In genomic region chr14:54059776-54060175, GRCm38 (mm10) we compare ENCODE assay signal across 8 mouse cellular contexts.
A peak's percentile ranks its signal among the peaks of the same experiment; 100 is the strongest.
DNase-seq lines count a peak whose midpoint lies in the region; ATAC-seq and TF ChIP-seq lines count a peak whose summit lies in the region.

No protein-coding gene starts in this region.

- H3K9me3 ChIP-seq in CH12.LX (replicated peaks; ENCODE audit: low read length), result no peaks in the 10 kb centered on the region
- H3K9me3 ChIP-seq in embryonic facial prominence, embryonic 14.5 days (ENCODE audit: control insufficient read depth, low read length), result no peaks in the 10 kb centered on the region
- no peaks in the 10 kb centered on the region for H3K9me3 ChIP-seq in lung, embryonic 16.5 days (ENCODE audit: control insufficient read depth, low read length)

- no peak overlapping the region for H3K4me3 ChIP-seq in CH12.LX (replicated peaks in 1 of 3; ENCODE audit: low read depth in 2 of 3, low read length in 2 of 3, poor library complexity in 1 of 3)
- no peak overlapping the region for H3K4me3 ChIP-seq in embryonic facial prominence, embryonic 14.5 days (ENCODE audit: low read depth, low read length)
- no peak overlapping the region for H3K4me3 ChIP-seq in lung, embryonic 16.5 days (ENCODE audit: low read length)

- ATAC-seq in embryonic facial prominence, embryonic 14.5 days (ENCODE audit: low read depth), result peak; percentile 87
- ATAC-seq in lung, embryonic 16.5 days (ENCODE audit: low read depth), result peak; percentile 77

- H3K27me3 ChIP-seq in CH12.LX (replicated peaks), result no peaks in the 10 kb centered on the region
- H3K27me3 ChIP-seq in embryonic facial prominence, embryonic 14.5 days (replicated peaks; ENCODE audit: control insufficient read depth, insufficient read depth, low read length), result 0 out of 2 replicates have a peak, but pooled peaks cover 7% of the 10 kb centered on the region
- no peaks in the 10 kb centered on the region for H3K27me3 ChIP-seq in lung, embryonic 16.5 days (ENCODE audit: control insufficient read depth, insufficient read depth, low read depth, low read length)

- peak; percentile 96 for TF ChIP-seq RAD21 in CH12.LX (IDR thresholded peaks at IDR 0.05; ENCODE audit: low read depth, low read length)

- dilution Hi-C loops in CH12.LX (cut with MboI; ENCODE audit: extremely low pct_ligation_motif_present, extremely low pct_unique_long_range_greater_than_20kb, low sequenced_read_pairs), result no loop called here

- H3K36me3 ChIP-seq in CH12.LX (replicated peaks in 1 of 2; ENCODE audit: control insufficient read depth in 1 of 2, insufficient read depth in 1 of 2, low read length in 1 of 2), result no peaks in the 10 kb centered on the region
- no peaks in the 10 kb centered on the region for H3K36me3 ChIP-seq in embryonic facial prominence, embryonic 14.5 days (ENCODE audit: control insufficient read depth, insufficient read depth, low read length)
- H3K36me3 ChIP-seq in lung, embryonic 16.5 days (ENCODE audit: control insufficient read depth, insufficient read depth, low read length), result no peaks in the 10 kb centered on the region

- TF ChIP-seq EP300 in CH12.LX (IDR thresholded peaks at IDR 0.05; ENCODE audit: low read length), result no peak

- DNase-seq in CH12.LX (ENCODE audit: extremely low read depth), result peak; percentile 93
- DNase-seq in adrenal gland, postnatal 25 days, result peak; percentile 42
- DNase-seq in embryonic facial prominence, embryonic 14.5 days (ENCODE audit: low spot score), result peak; percentile 93
- peak; percentile 59 to 83 for DNase-seq in heart, postnatal 14 days
- peak; percentile 74 to 81 for DNase-seq in kidney, postnatal 4 days
- DNase-seq in ovary, postnatal 10 days (ENCODE audit: low spot score), result peak; percentile 38
- DNase-seq in thymus, postnatal 0 days (ENCODE audit: low spot score), result peak; percentile 80

- no peak overlapping the region for H3K9ac ChIP-seq in CH12.LX (ENCODE audit: insufficient read depth, low read depth)
- H3K9ac ChIP-seq in embryonic facial prominence, embryonic 14.5 days (ENCODE audit: low read depth, low read length), result no peak overlapping the region
- no peak overlapping the region for H3K9ac ChIP-seq in lung, embryonic 16.5 days (ENCODE audit: low read length)

- H3K27ac ChIP-seq in CH12.LX (ENCODE audit: insufficient read depth, low read depth), result no peak overlapping the region
- H3K27ac ChIP-seq in embryonic facial prominence, embryonic 14.5 days (replicated peaks; ENCODE audit: low read depth, low read length), result no peak overlapping the region
- H3K27ac ChIP-seq in lung, embryonic 16.5 days (ENCODE audit: low read length), result no peak overlapping the region

- no peaks in the 10 kb centered on the region for H3K79me2 ChIP-seq in CH12.LX (replicated peaks; ENCODE audit: control insufficient read depth, extremely low read depth, insufficient read depth, poor library complexity, severe bottlenecking)

- no peak for TF ChIP-seq POLR2A in CH12.LX (IDR thresholded peaks at IDR 0.05; ENCODE audit: low read depth, low read length)

- peaks cover 0 to 13% of the 10 kb centered on the region in 2 experiments; a peak in 2 of 4 replicates for H3K4me1 ChIP-seq in CH12.LX (ENCODE audit: control insufficient read depth in 1 of 2, insufficient read depth in 2 of 2)
- 0 out of 2 replicates have a peak, but pooled peaks cover 1% of the 10 kb centered on the region for H3K4me1 ChIP-seq in embryonic facial prominence, embryonic 14.5 days (ENCODE audit: control insufficient read depth, insufficient read depth, low read length)
- peaks cover 2% of the 10 kb centered on the region for H3K4me1 ChIP-seq in lung, embryonic 16.5 days (replicated peaks; ENCODE audit: control insufficient read depth, insufficient read depth, low read length)

- peak overlapping the region; percentile 52; the same call in 1 of the 2 replicates for H3K4me2 ChIP-seq in CH12.LX (ENCODE audit: insufficient read depth, low read depth, poor library complexity, severe bottlenecking)
- no peak overlapping the region for H3K4me2 ChIP-seq in embryonic facial prominence, embryonic 14.5 days (ENCODE audit: low read depth, low read length)
- H3K4me2 ChIP-seq in lung, embryonic 16.5 days (ENCODE audit: low read depth, low read length), result no peak overlapping the region

- intact Hi-C loops in heart, postnatal 14 days (cut with DNase I), result loop anchor here (5.0 to 10.0 kb wide), 3 partner anchors 355 to 585 kb away; partner anchors contain the start of genes Cdh24, Gm17606 and Slc7a7

- 21% methylated on average over 4 of the region's 4 CpGs for WGBS in embryonic facial prominence, embryonic 14.5 days
- WGBS in lung, embryonic 16.5 days, result 17% methylated on average over 4 of the region's 4 CpGs

- peak; percentile 54 to 94 for TF ChIP-seq CTCF in CH12.LX (conservative IDR thresholded peaks at IDR 0.05 in 1 of 2, IDR thresholded peaks at IDR 0.05 in 1 of 2; ENCODE audit: low read depth in 2 of 2, low read length in 2 of 2)

- in situ Hi-C loops in CH12.LX (cut with MboI; ENCODE audit: low pct_ligation_motif_present, low pct_unique_long_range_greater_than_20kb, low sequenced_read_pairs), result loop anchor here (10.0 to 25.0 kb wide), 5 partner anchors 175 to 578 kb away; partner anchors contain the start of genes Cdh24, Gm17606, Haus4 and Slc7a7

TF ChIP-seq in CH12.LX, 34 proteins besides CTCF, POLR2A, EP300 and RAD21:
- TF ChIP-seq SMC3 (IDR thresholded peaks at IDR 0.05; ENCODE audit: low read depth, low read length), result peak; percentile 90
- TF ChIP-seq UBTF (IDR thresholded peaks at IDR 0.05; ENCODE audit: low read depth, low read length), result no peak
- TF ChIP-seq NELFE (IDR thresholded peaks at IDR 0.05; ENCODE audit: low read depth, low read length), result no peak
- no peak for TF ChIP-seq HCFC1 (IDR thresholded peaks at IDR 0.05; ENCODE audit: low read depth, low read length)
- TF ChIP-seq ZC3H11A (IDR thresholded peaks at IDR 0.05; ENCODE audit: low read depth, low read length), result peak; percentile 78
- TF ChIP-seq NRF1 (IDR thresholded peaks at IDR 0.05; ENCODE audit: low read depth, low read length), result 0 out of 2 replicates have a peak, but pooled peaks have one; percentile 8

Comparison
In these comparisons a context has a peak if more than half of its experiments do, and no peak if none do; other contexts are left out.
1. DNase-seq: peak in every context shown above with its lines; median percentile 93 in CH12.LX; 93 in embryonic facial prominence, embryonic 14.5 days; 80 in thymus, postnatal 0 days; 78 in kidney, postnatal 4 days; 71 in heart, postnatal 14 days; 42 in adrenal gland, postnatal 25 days; 38 in ovary, postnatal 10 days.